Mouse (Mus musculus) heart, postnatal 0 days (tissue): ENCODE data around the gene Ms4a3. TPM values are rescaled to one million over a fixed set of nuclear protein-coding genes. Genes with fewer than 3 reads are reported as not detected.

Source experiments
- ATAC-seq: fragments of 200-750 bp; cut with Nextera tagmentation; 2 replicates; pipeline ENCODE4 v1.8.0; 2017; ENCODE audit warnings: low read depth, moderate number of reproducible peaks, moderate library complexity; ENCODE audit not compliant: insufficient read depth
- DNase-seq: peaks from one replicate; pipeline ENCODE4 v3.0.0-alpha.2; 2016; ENCODE audit warnings: low spot score
- H3K27ac ChIP-seq: fragments of 300-500 bp; sonication (generic); 2 replicates; pipeline ENCODE4 v1.5.1; 2014; ENCODE audit warnings: low read depth, mild to moderate bottlenecking
- H3K27me3 ChIP-seq: fragments of 300-500 bp; sonication (generic); 2 replicates; pipeline ENCODE4 v1.6.1; 2014; ENCODE audit warnings: low read length, mixed read lengths; ENCODE audit not compliant: control insufficient read depth, insufficient read depth
- H3K36me3 ChIP-seq: fragments of 300-500 bp; sonication (generic); replicated peaks from 2 replicates; pipeline ENCODE4 v1.6.1; 2014; ENCODE audit warnings: low read length, mixed read lengths; ENCODE audit not compliant: control insufficient read depth, insufficient read depth
- H3K4me1 ChIP-seq: fragments of 300-500 bp; sonication (generic); 2 replicates; pipeline ENCODE4 v1.6.1; 2014; ENCODE audit warnings: antibody characterized with exemption; ENCODE audit not compliant: control insufficient read depth, insufficient read depth
- H3K4me2 ChIP-seq: fragments of 300-500 bp; sonication (generic); 2 replicates; pipeline ENCODE4 v1.6.1; 2014; ENCODE audit warnings: low read depth, mild to moderate bottlenecking, low read length, moderate library complexity
- H3K4me3 ChIP-seq: fragments of 300-500 bp; sonication (generic); 2 replicates; pipeline ENCODE4 v1.5.1; 2014; ENCODE audit warnings: low read depth, low read length
- H3K9ac ChIP-seq: fragments of 300-500 bp; sonication (generic); replicated peaks from 2 replicates; pipeline ENCODE4 v1.6.1; 2014; ENCODE audit warnings: low read depth, low read length, mixed read lengths
- H3K9me3 ChIP-seq: fragments of 300-500 bp; sonication (generic); replicated peaks from 2 replicates; pipeline ENCODE4 v1.6.1; 2016; ENCODE audit warnings: low read length; ENCODE audit not compliant: control insufficient read depth
- CTCF ChIP-seq: IDR thresholded peaks from 2 replicates; pipeline ENCODE4 v1.5.1; 2016; ENCODE audit warnings: antibody characterized with exemption, control low read depth, low read depth
- EP300 ChIP-seq: IDR thresholded peaks from 2 replicates; pipeline ENCODE4 v1.6.1; 2016; ENCODE audit warnings: antibody characterized with exemption, low read depth
- WGBS: fragments of 180-500 bp; shearing (Covaris S2); extraction: QIAGEN DNeasy Blood & Tissue Kit; methylation state at CpG from one replicate; pipeline ENCODE4 v1.1.7; 2014; 5-methylcytosine and 5-hydroxymethylcytosine counted together
- polyA plus RNA-seq: library from polyadenylated mRNA; unstranded; fragments of >200 nt; fragmentation: Nextera tagmentation; extraction: Ambion mirVana; gene quantifications from 2 replicates; pipeline ENCODE4 v1.2.1, GENCODE M21; 2015
- total RNA-seq: library from RNA; depleted of rRNA; stranded (reverse); fragments of >200 nt; gene quantifications from 2 replicates; pipeline ENCODE4 v1.2.3, GENCODE M21; 2014; ENCODE audit warnings: low replicate concordance; rRNA removed

The Ms4a3 gene
- total and polyA plus RNA-seq, 2 experiments from 2014 or later, result 2.7 TPM; not detected in 1

GRCm38 (mm10) chr19:11589205-11589604 is 51.4 kb downstream of the Ms4a3 start:
- TF ChIP-seq CTCF (no peak), EP300 (no peak)
- no peaks in the 10 kb centered on the region for H3K27me3 ChIP-seq
- no peaks in the 10 kb centered on the region for H3K36me3 ChIP-seq
- H3K27ac ChIP-seq, result no peak overlapping the region
- no peak overlapping the region for H3K4me2 ChIP-seq
- ATAC-seq (no peak), DNase-seq (no peak)
- 58% methylated on average over 4 of the region's 4 CpGs for WGBS
- no peaks in the 10 kb centered on the region for H3K9me3 ChIP-seq
- H3K4me1 ChIP-seq, result no peaks in the 10 kb centered on the region
- no peak overlapping the region for H3K4me3 ChIP-seq
- H3K9ac ChIP-seq, result no peak overlapping the region

Other genes starting within 250 kb of the Ms4a3 start
- 0.46 TPM in 1 of 2 replicates, not detected in the other for gene Ms4a4c, start 236.1 kb downstream of the Ms4a3 start, total RNA-seq
- 0.65 and 0.94 TPM in 2 replicates for gene Ms4a4c, start 236.1 kb downstream of the Ms4a3 start, polyA plus RNA-seq
- gene Ms4a4b, start 197.3 kb downstream of the Ms4a3 start, total RNA-seq, result 0.19 TPM in 1 of 2 replicates, not detected in the other
- gene Ms4a4b, start 197.3 kb downstream of the Ms4a3 start, polyA plus RNA-seq, result 0.23 and 0.30 TPM in 2 replicates
- 1.4 and 14.5 TPM in 2 replicates for gene Ms4a6c, start 171.5 kb downstream of the Ms4a3 start, total RNA-seq
- 4.0 and 4.1 TPM in 2 replicates for gene Ms4a6c, start 171.5 kb downstream of the Ms4a3 start, polyA plus RNA-seq
- not detected in 2 replicates for gene Gm8369, start 154.9 kb downstream of the Ms4a3 start, total RNA-seq
- 0.08 TPM in 1 of 2 replicates, not detected in the other for gene Gm8369, start 154.9 kb downstream of the Ms4a3 start, polyA plus RNA-seq
- 3.5 and 15.3 TPM in 2 replicates for gene Ms4a6b, start 124.3 kb downstream of the Ms4a3 start, total RNA-seq
- gene Ms4a6b, start 124.3 kb downstream of the Ms4a3 start, polyA plus RNA-seq, result 2.5 and 2.8 TPM in 2 replicates
- gene Ms4a4d, start 104.0 kb downstream of the Ms4a3 start, total RNA-seq, result 1.1 and 1.8 TPM in 2 replicates
- 2.8 and 3.4 TPM in 2 replicates for gene Ms4a4d, start 104.0 kb downstream of the Ms4a3 start, polyA plus RNA-seq
- gene Ms4a6d, start 36.0 kb downstream of the Ms4a3 start, total RNA-seq, result 5.3 and 14.0 TPM in 2 replicates
- 3.0 and 3.2 TPM in 2 replicates for gene Ms4a6d, start 36.0 kb downstream of the Ms4a3 start, polyA plus RNA-seq
- not detected in 2 replicates for gene Ms4a2, start 17.1 kb downstream of the Ms4a3 start, total RNA-seq
- gene Ms4a2, start 17.1 kb downstream of the Ms4a3 start, polyA plus RNA-seq, result 0.15 and 0.18 TPM in 2 replicates
- not detected in 2 replicates for gene Oosp2, start 19.7 kb upstream of the Ms4a3 start, total RNA-seq
- gene Oosp2, start 19.7 kb upstream of the Ms4a3 start, polyA plus RNA-seq, result not detected in 2 replicates
- gene Oosp1, start 50.3 kb upstream of the Ms4a3 start, total RNA-seq, result not detected in 2 replicates
- not detected in 2 replicates for gene Oosp1, start 50.3 kb upstream of the Ms4a3 start, polyA plus RNA-seq
- not detected in 2 replicates for gene Oosp3, start 56.2 kb upstream of the Ms4a3 start, total RNA-seq
- not detected in 2 replicates for gene Oosp3, start 56.2 kb upstream of the Ms4a3 start, polyA plus RNA-seq
- gene Gif, start 106.7 kb upstream of the Ms4a3 start, total RNA-seq, result not detected in 2 replicates
- not detected in 2 replicates for gene Gif, start 106.7 kb upstream of the Ms4a3 start, polyA plus RNA-seq
- 32.2 and 49.9 TPM in 2 replicates for gene Mrpl16, start 129.5 kb upstream of the Ms4a3 start, total RNA-seq
- 97.6 and 99.1 TPM in 2 replicates for gene Mrpl16, start 129.5 kb upstream of the Ms4a3 start, polyA plus RNA-seq
- gene Stx3, start 178.6 kb upstream of the Ms4a3 start, total RNA-seq, result 8.0 and 10.6 TPM in 2 replicates
- gene Stx3, start 178.6 kb upstream of the Ms4a3 start, polyA plus RNA-seq, result 6.0 and 6.3 TPM in 2 replicates
- gene Olfr1417, start 198.4 kb upstream of the Ms4a3 start, total RNA-seq, result not detected in 2 replicates
- not detected in 2 replicates for gene Olfr1417, start 198.4 kb upstream of the Ms4a3 start, polyA plus RNA-seq
- not detected in 2 replicates for gene Olfr1418, start 220.2 kb upstream of the Ms4a3 start, total RNA-seq
- gene Olfr1418, start 220.2 kb upstream of the Ms4a3 start, polyA plus RNA-seq, result not detected in 2 replicates
- gene Olfr1419, start 234.3 kb upstream of the Ms4a3 start, total RNA-seq, result not detected in 2 replicates
- gene Olfr1419, start 234.3 kb upstream of the Ms4a3 start, polyA plus RNA-seq, result not detected in 2 replicates
- not detected in 2 replicates for gene Olfr1420, start 245.7 kb upstream of the Ms4a3 start, total RNA-seq
- 0.11 TPM in 1 of 2 replicates, not detected in the other for gene Olfr1420, start 245.7 kb upstream of the Ms4a3 start, polyA plus RNA-seq